Mouse (Mus musculus) thymus, adult 2 months (tissue): Measurements from ENCODE around the gene Slc24a4.

Experiments
- CTCF ChIP-seq: fragments of 200-500 bp; IDR thresholded peaks from 2 replicates; pipeline ENCODE4 v1.5.1; 2012; ENCODE audit warnings: mild to moderate bottlenecking, control low read depth, low read length, moderate library complexity, borderline replicate concordance; ENCODE audit not compliant: control insufficient read depth, poor library complexity, insufficient read depth; ENCODE audit errors: extremely low read depth
- POLR2A ChIP-seq: fragments of 200-500 bp; IDR thresholded peaks from 2 replicates; pipeline ENCODE4 v1.6.1; 2012; ENCODE audit warnings: mild to moderate bottlenecking, low read length, control low read depth, moderate library complexity; ENCODE audit not compliant: control insufficient read depth, poor library complexity, insufficient read depth; ENCODE audit errors: extremely low read depth

DNA sequence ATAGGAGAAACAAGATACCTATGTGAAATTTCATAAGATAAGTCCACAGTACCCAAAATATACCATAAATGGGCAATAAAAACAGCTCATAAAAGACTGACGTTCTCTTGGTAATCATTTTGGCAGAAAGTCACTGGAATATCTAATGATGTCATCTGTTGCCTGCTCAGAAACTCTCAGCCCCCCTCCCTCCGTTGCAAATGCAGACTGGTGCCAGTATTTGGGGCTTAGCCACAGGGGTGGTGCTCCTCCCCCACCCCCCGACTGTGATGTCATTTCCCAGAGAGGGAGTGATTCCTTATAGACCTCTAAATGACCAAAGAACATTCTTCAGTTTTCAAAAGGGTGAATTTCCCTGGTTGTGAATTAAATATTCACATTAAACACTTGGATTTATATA, 96.6 kb downstream of the Slc24a4 start:
- no peak for TF ChIP-seq POLR2A
- no peak for TF ChIP-seq CTCF
